Mouse (Mus musculus) monocyte, adult 5-6 weeks (primary cell): ENCODE results near the gene Clspn. TPM values are rescaled to one million over a fixed set of nuclear protein-coding genes. Genes with fewer than 3 reads are reported as not detected.
"Not testable (repeated sequence)": the region's sequence is repeated elsewhere in the genome, so short reads cannot be mapped to it uniquely, and the experiment has no call there.

Source experiments
- ATAC-seq: fragments of 153-309, 156-312 bp; replicated peaks from 2 replicates; pipeline ENCODE4 v1.8.0; 2017; ENCODE audit warnings: mild to moderate bottlenecking; ENCODE audit not compliant: low TSS enrichment, insufficient number of reproducible peaks, severe bottlenecking, poor library complexity, low FRiP score
- total RNA-seq: library from RNA; stranded (forward); fragments of 200-1000, 200-491, 200-594 nt; gene quantifications from 3 replicates; pipeline ENCODE4 v1.2.3, GENCODE M21; 2017

The Clspn gene
- 1.7 to 15.5 TPM (median 9.2 TPM) in 3 replicates for total RNA-seq

GRCm38 (mm10) chr4:126556809-126557711, at the start of gene Clspn:
Clspn (plus strand) TSS chr4:126556935.
- ATAC-seq = peak; percentile 97

- ATAC-seq = no peak
These were observed 48.4 kb upstream of the Clspn start for GRCm38 (mm10) chr4:126508110-126508899.

GRCm38 (mm10) chr4:126509072-126509471, 47.7 kb upstream of the Clspn start:
- ATAC-seq = no peak

GRCm38 (mm10) chr4:126511013-126511412, 45.7 kb upstream of the Clspn start:
- no peak for ATAC-seq

- ATAC-seq = no peak
These were observed 44.2 kb upstream of the Clspn start for GRCm38 (mm10) chr4:126512308-126513066.

GRCm38 (mm10) chr4:126526164-126526563, 30.6 kb upstream of the Clspn start:
- ATAC-seq = no peak

GRCm38 (mm10) chr4:126526828-126527227, 29.9 kb upstream of the Clspn start:
- ATAC-seq = no peak

GRCm38 (mm10) chr4:126532292-126532691, 24.4 kb upstream of the Clspn start:
- no peak for ATAC-seq

- ATAC-seq = no peak
These were observed 23.7 kb upstream of the Clspn start, which contains the start of gene Ago4 for GRCm38 (mm10) chr4:126532827-126533728. Ago4 (minus strand) TSS chr4:126533472.

GRCm38 (mm10) chr4:126533729-126534070, 23.0 kb upstream of the Clspn start:
- ATAC-seq = peak; percentile 29; the same call in 1 of the 2 replicates

- not testable (repeated sequence) for ATAC-seq
These were observed 21.1 kb upstream of the Clspn start for GRCm38 (mm10) chr4:126535631-126536030.

GRCm38 (mm10) chr4:126536865-126537264, 19.9 kb upstream of the Clspn start:
- ATAC-seq = peak; percentile 86

GRCm38 (mm10) chr4:126540487-126541071, 16.2 kb upstream of the Clspn start:
- peak; percentile 44 for ATAC-seq

- no peak for ATAC-seq
These were observed 13.9 kb upstream of the Clspn start for GRCm38 (mm10) chr4:126542838-126543237.

GRCm38 (mm10) chr4:126545016-126545415, 11.7 kb upstream of the Clspn start:
- no peak for ATAC-seq

GRCm38 (mm10) chr4:126545703-126546102, 11.0 kb upstream of the Clspn start:
- ATAC-seq = no peak

- ATAC-seq = no peak
These were observed 10.6 kb upstream of the Clspn start for GRCm38 (mm10) chr4:126546183-126546582.

GRCm38 (mm10) chr4:126552136-126552535, 4.6 kb upstream of the Clspn start:
- no peak for ATAC-seq
